Mouse (Mus musculus) CH12.LX (cell line): Measurements from ENCODE around the gene Klhdc4. TPM values are rescaled to one million over a fixed set of nuclear protein-coding genes. Genes with fewer than 3 reads are reported as not detected.

Source experiments
- DNase-seq: peaks from one replicate; pipeline ENCODE4 v3.0.0-alpha.2; 2013; ENCODE audit errors: extremely low read depth
- H3K27ac ChIP-seq: 2 replicates; pipeline ENCODE4 v1.5.1; 2012; ENCODE audit warnings: low read depth, mild to moderate bottlenecking, control low read depth, moderate library complexity; ENCODE audit not compliant: insufficient read depth
- H3K27me3 ChIP-seq: replicated peaks from 2 replicates; pipeline ENCODE3; 2012; ENCODE audit warnings: inconsistent platforms
- H3K36me3 ChIP-seq, 2 experiments: replicated peaks in 1 of 2; 2 replicates each; pipeline versions ENCODE3 to v1.6.1; 2012; ENCODE audit warnings: inconsistent platforms in 1 of 2, low read length in 1 of 2, mild to moderate bottlenecking in 1 of 2, mixed read lengths in 1 of 2, moderate library complexity in 1 of 2; ENCODE audit not compliant: control insufficient read depth in 1 of 2, insufficient read depth in 1 of 2
- H3K4me1 ChIP-seq, 2 experiments: 2 replicates each; pipeline ENCODE4 v1.6.1; 2012; ENCODE audit warnings: inconsistent platforms in 1 of 2, moderate library complexity in 1 of 2; ENCODE audit not compliant: insufficient read depth in 2 of 2, control insufficient read depth in 1 of 2
- H3K4me2 ChIP-seq: 2 replicates; pipeline ENCODE4 v1.6.1; 2012; ENCODE audit warnings: low read depth, mild to moderate bottlenecking, control low read depth; ENCODE audit not compliant: poor library complexity, insufficient read depth, severe bottlenecking
- H3K4me3 ChIP-seq, 3 experiments: fragments of 150-350 bp in 1 of 3; sonication (generic) in 1 of 3; replicated peaks in 1 of 3; 2 replicates each; pipeline versions ENCODE3 to v1.5.1; 2011 to 2012; ENCODE audit warnings: low read depth in 2 of 3, low read length in 2 of 3, mild to moderate bottlenecking in 2 of 3, moderate library complexity in 2 of 3, control low read depth in 1 of 3, improper control_type of control experiment in 1 of 3, inconsistent platforms in 1 of 3, mixed read lengths in 1 of 3; ENCODE audit not compliant: poor library complexity in 1 of 3
- H3K79me2 ChIP-seq: replicated peaks from 2 replicates; pipeline ENCODE4 v1.6.1; 2012; ENCODE audit warnings: mild to moderate bottlenecking, moderate library complexity; ENCODE audit not compliant: control insufficient read depth, poor library complexity, insufficient read depth, severe bottlenecking; ENCODE audit errors: extremely low read depth
- H3K9ac ChIP-seq: 2 replicates; pipeline ENCODE4 v1.6.1; 2012; ENCODE audit warnings: low read depth, mild to moderate bottlenecking, control low read depth, moderate library complexity; ENCODE audit not compliant: insufficient read depth
- H3K9me3 ChIP-seq: replicated peaks from 2 replicates; pipeline ENCODE3; 2012; ENCODE audit warnings: low read length, inconsistent platforms, mixed read lengths
- BHLHE40 ChIP-seq: IDR thresholded peaks from 2 replicates; pipeline ENCODE4 v1.6.1; 2011; ENCODE audit warnings: mild to moderate bottlenecking, low read depth, low read length, improper control_type of control experiment
- CHD2 ChIP-seq: IDR thresholded peaks from 2 replicates; pipeline ENCODE4 v1.6.1; 2011; ENCODE audit warnings: low read length, improper control_type of control experiment
- HCFC1 ChIP-seq: IDR thresholded peaks from 2 replicates; pipeline ENCODE4 v1.6.1; 2012; ENCODE audit warnings: low read depth, mild to moderate bottlenecking, inconsistent platforms, low read length, improper control_type of control experiment
- MAFK ChIP-seq: IDR thresholded peaks from 2 replicates; pipeline ENCODE4 v1.6.1; 2011; ENCODE audit warnings: low read length, improper control_type of control experiment; ENCODE audit not compliant: insufficient replicate concordance
- MAX ChIP-seq: IDR thresholded peaks from 2 replicates; pipeline ENCODE4 v1.6.1; 2011; ENCODE audit warnings: low read length, improper control_type of control experiment
- MAZ ChIP-seq: IDR thresholded peaks from 2 replicates; pipeline ENCODE4 v1.6.1; 2012; ENCODE audit warnings: low read depth, mild to moderate bottlenecking, inconsistent platforms, low read length, improper control_type of control experiment, moderate library complexity
- MEF2A ChIP-seq: IDR thresholded peaks from 2 replicates; pipeline ENCODE4 v1.6.1; 2014; ENCODE audit warnings: low read depth, mild to moderate bottlenecking, inconsistent platforms, low read length, improper control_type of control experiment, borderline replicate concordance
- MYC ChIP-seq: IDR thresholded peaks from 2 replicates; pipeline ENCODE4 v1.6.1; 2011; ENCODE audit warnings: low read depth, mild to moderate bottlenecking, improper control_type of control experiment, low read length
- NRF1 ChIP-seq: IDR thresholded peaks from 2 replicates; pipeline ENCODE4 v1.6.1; 2014; ENCODE audit warnings: low read depth, mild to moderate bottlenecking, inconsistent platforms, low read length, improper control_type of control experiment, moderate library complexity
- RAD21 ChIP-seq: IDR thresholded peaks from 2 replicates; pipeline ENCODE4 v1.6.1; 2011; ENCODE audit warnings: low read depth, mild to moderate bottlenecking, low read length, improper control_type of control experiment, moderate library complexity
- TBP ChIP-seq: conservative IDR thresholded peaks from 2 replicates; pipeline ENCODE4 v1.6.1; 2011; ENCODE audit warnings: low read depth, low read length, improper control_type of control experiment
- TCF12 ChIP-seq: IDR thresholded peaks from 2 replicates; pipeline ENCODE4 v1.6.1; 2014; ENCODE audit warnings: low read depth, mild to moderate bottlenecking, inconsistent platforms, low read length, improper control_type of control experiment
- ZC3H11A ChIP-seq: IDR thresholded peaks from 2 replicates; pipeline ENCODE4 v1.6.1; 2012; ENCODE audit warnings: low read depth, mild to moderate bottlenecking, inconsistent platforms, low read length, improper control_type of control experiment
- ZNF384 ChIP-seq: IDR thresholded peaks from 2 replicates; pipeline ENCODE4 v1.6.1; 2012; ENCODE audit warnings: low read depth, low read length, improper control_type of control experiment, inconsistent platforms
- dilution Hi-C: fragments of 300-500 bp; cut with MboI; formaldehyde crosslinking; loops from 2 replicates; pipeline ENCODE4 v1.14.3; 2020; ENCODE audit warnings: low sequenced_read_pairs; ENCODE audit not compliant: extremely low pct_unique_long_range_greater_than_20kb, extremely low pct_ligation_motif_present
- in situ Hi-C: fragments of 300-500 bp; cut with MboI; formaldehyde crosslinking; loops from 3 replicates; pipeline ENCODE4 v1.14.3; 2019; ENCODE audit warnings: low sequenced_read_pairs, low pct_ligation_motif_present, low pct_unique_long_range_greater_than_20kb, mixed read lengths
- polyA plus RNA-seq: library from polyadenylated mRNA; unstranded; fragments of >175 nt; gene quantifications from 2 replicates; pipeline ENCODE4 v1.2.1, GENCODE M21; 2012; ENCODE audit warnings: low read depth; ENCODE audit not compliant: insufficient read length
- total RNA-seq, 2 experiments: library from RNA; depleted of rRNA; stranded (reverse); fragments of 300-350 nt in 1 of 2; fragments of >200 nt in 1 of 2; gene quantifications; 2 replicates each; pipeline ENCODE4 v1.2.3; 2012 to 2014

Gene Klhdc4
- total and polyA plus RNA-seq, 3 experiments: 35.5 to 54.3 (median 51.5) TPM

DNA sequence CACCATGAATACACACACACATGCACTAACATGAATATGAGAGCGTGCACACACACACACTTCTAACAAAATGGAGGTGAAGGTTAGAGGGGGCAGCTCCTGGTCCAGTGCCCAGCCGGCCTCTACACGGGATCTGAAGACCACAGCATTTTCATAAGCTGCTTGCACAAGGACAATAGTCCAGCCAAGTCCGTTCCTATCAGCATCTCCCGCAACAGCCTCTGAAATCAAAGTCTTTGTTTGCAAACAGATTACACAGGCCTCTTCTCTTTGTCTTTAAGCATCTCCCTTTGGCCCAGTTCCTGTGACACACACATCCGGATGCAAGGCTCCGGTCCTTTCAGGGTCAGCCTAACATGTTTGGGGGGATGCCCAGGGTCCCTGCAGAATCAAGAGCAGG lies 39.5 kb upstream of the Klhdc4 start:
- TF ChIP-seq BHLHE40 (no peak), MYC (no peak), NRF1 (no peak)
- TF ChIP-seq, all 38 proteins: peak for 0

GRCm38 (mm10) chr8:121868196-121868595 lies 38.8 kb upstream of the Klhdc4 start:
- no peak for TF ChIP-seq CHD2
- TF ChIP-seq MEF2A: no peak
- no peak for TF ChIP-seq TCF12
- TF ChIP-seq MYC: no peak
- TF ChIP-seq RAD21: no peak
- TF ChIP-seq HCFC1: no peak
- TF ChIP-seq ZNF384: no peak
- no peak for TF ChIP-seq MAZ
- TF ChIP-seq TBP: no peak
- no peak for TF ChIP-seq MAFK
- no peak for TF ChIP-seq MAX
- Histone ChIP-seq H3K79me2 (no peaks in the 10 kb centered on the region), H3K4me2 (no peak overlapping the region), H3K27me3 (no peaks in the 10 kb centered on the region), H3K9me3 (no peaks in the 10 kb centered on the region), H3K4me1 (peaks cover 14 to 57% of the 10 kb centered on the region in 2 experiments), H3K9ac (no peak overlapping the region), H3K27ac (no peak overlapping the region), H3K4me3 (no peak overlapping the region), H3K36me3 (peaks cover 0 to 6% of the 10 kb centered on the region in 2 experiments)
- dilution Hi-C loops: no loop called here
- DNase-seq: no peak
- in situ Hi-C loops: no loop called here

More for the DNA sequence above, 39.5 kb upstream of the Klhdc4 start:
- H3K27me3 ChIP-seq: no peaks in the 10 kb centered on the region
- no peaks in the 10 kb centered on the region for H3K9me3 ChIP-seq
- H3K36me3 ChIP-seq: peaks cover 0 to 6% of the 10 kb centered on the region in 2 experiments
- no peak overlapping the region for H3K4me2 ChIP-seq
- no peaks in the 10 kb centered on the region for H3K79me2 ChIP-seq
- DNase-seq: no peak
- in situ Hi-C loops: no loop called here
- H3K4me3 ChIP-seq: no peak overlapping the region
- peaks cover 14 to 58% of the 10 kb centered on the region in 2 experiments for H3K4me1 ChIP-seq
- dilution Hi-C loops: no loop called here
- H3K9ac ChIP-seq: no peak overlapping the region
- no peak overlapping the region for H3K27ac ChIP-seq

DNA sequence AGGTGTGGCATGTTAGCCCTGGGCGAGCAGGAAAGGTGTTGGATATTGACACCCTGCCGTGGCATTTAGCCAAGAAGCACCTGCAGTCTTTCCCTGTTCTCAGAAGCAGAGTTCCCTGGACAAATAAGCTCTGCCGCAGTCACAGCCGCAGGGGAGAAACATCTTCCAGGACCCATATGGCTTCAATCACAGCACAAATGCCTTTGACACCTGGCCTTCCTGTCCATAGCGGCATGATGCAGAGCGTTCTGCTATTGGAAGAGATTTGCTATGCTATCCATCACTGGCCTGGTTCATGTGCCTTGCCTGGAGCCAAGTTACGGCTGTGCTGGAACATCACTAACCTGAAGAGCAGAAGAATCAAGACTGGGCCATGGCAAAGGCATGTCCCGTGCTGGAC lies 36.0 kb upstream of the Klhdc4 start:
- no peak for DNase-seq
- Histone ChIP-seq H3K27me3 (no peaks in the 10 kb centered on the region), H3K4me2 (no peak overlapping the region), H3K4me1 (peaks cover 20 to 59% of the 10 kb centered on the region in 2 experiments), H3K4me3 (no peak overlapping the region), H3K9me3 (no peaks in the 10 kb centered on the region)
- dilution Hi-C loops: no loop called here
- in situ Hi-C loops: no loop called here
- TF ChIP-seq ZC3H11A: no peak
- TF ChIP-seq, all 38 proteins: peak for 0
- Histone ChIP-seq H3K79me2 (no peaks in the 10 kb centered on the region), H3K9ac (no peak overlapping the region), H3K36me3 (peaks cover 0 to 7% of the 10 kb centered on the region in 2 experiments), H3K27ac (no peak overlapping the region)
